In genomic region chr9:86360536-86360935, GRCm38 (mm10) we compare ENCODE assay signal across 10 mouse cellular contexts.
DNase-seq lines count a peak whose midpoint lies in the region; ATAC-seq and TF ChIP-seq lines count a peak whose summit lies in the region.
"Had no signal": no experiment of that assay in that cellular context is flagged by ENCODE, and none has a peak within 500 bp of the region (broad histone marks: within the 10 kb centered on the region; RNA-seq: fewer than 3 reads in every experiment).

No protein-coding gene starts in this region.

- no peak overlapping the region for H3K27ac ChIP-seq in stomach, postnatal 0 days (replicated peaks)
- H3K27ac ChIP-seq in heart, embryonic 10.5 days = no peak overlapping the region
- H3K27ac ChIP-seq: liver, embryonic 15.5 days had no signal

- WGBS in stomach, postnatal 0 days = 46% methylated on average over 9 of the region's 9 CpGs
- WGBS in heart, embryonic 10.5 days = 75% methylated on average over 9 of the region's 9 CpGs

- no peaks in the 10 kb centered on the region for H3K27me3 ChIP-seq in stomach, postnatal 0 days (ENCODE audit: control insufficient read depth, insufficient read depth, low read length)
- H3K27me3 ChIP-seq in heart, embryonic 10.5 days (ENCODE audit: insufficient read depth, poor library complexity, severe bottlenecking) = no peaks in the 10 kb centered on the region
- H3K27me3 ChIP-seq: liver, embryonic 15.5 days had no signal

- peak; percentile 51; the same call in 1 of the 2 replicates for ATAC-seq in stomach, postnatal 0 days (ENCODE audit: low FRiP score, low TSS enrichment)

- no peak for TF ChIP-seq EP300 in stomach, postnatal 0 days (optimal IDR thresholded peaks at IDR 0.05)

- no peaks in the 10 kb centered on the region for H3K36me3 ChIP-seq in stomach, postnatal 0 days (ENCODE audit: control insufficient read depth, insufficient read depth, low read length)
- H3K36me3 ChIP-seq in heart, embryonic 10.5 days = no peaks in the 10 kb centered on the region
- H3K36me3 ChIP-seq: liver, embryonic 15.5 days had no signal

- no peaks in the 10 kb centered on the region for H3K9me3 ChIP-seq in stomach, postnatal 0 days (ENCODE audit: control insufficient read depth, low read length)
- no peaks in the 10 kb centered on the region for H3K9me3 ChIP-seq in heart, embryonic 10.5 days
- H3K9me3 ChIP-seq: liver, embryonic 15.5 days had no signal

- H3K4me2 ChIP-seq in stomach, postnatal 0 days (replicated peaks; ENCODE audit: low read depth) = no peak overlapping the region
- H3K4me2 ChIP-seq: liver, embryonic 15.5 days had no signal

- TF ChIP-seq CTCF in stomach, postnatal 0 days (IDR thresholded peaks at IDR 0.05; ENCODE audit: low read depth) = no peak

- no peaks in the 10 kb centered on the region for H3K4me1 ChIP-seq in stomach, postnatal 0 days (replicated peaks; ENCODE audit: control insufficient read depth, insufficient read depth)
- no peaks in the 10 kb centered on the region for H3K4me1 ChIP-seq in heart, embryonic 10.5 days
- H3K4me1 ChIP-seq: liver, embryonic 15.5 days had no signal

- no peak overlapping the region for H3K9ac ChIP-seq in stomach, postnatal 0 days (ENCODE audit: low read length)
- H3K9ac ChIP-seq: liver, embryonic 15.5 days had no signal

- peak; percentile 3 for DNase-seq in embryo, embryonic 10.5 days (ENCODE audit: low spot score)
- no peak for DNase-seq in embryo, embryonic 10 days (ENCODE audit: low spot score)
- DNase-seq in lung, postnatal 10 days = peak; percentile 10
- no peak for DNase-seq in lung, adult 18-20 months
- peak; percentile 76 for DNase-seq in gonadal fat pad, adult 2 months (ENCODE audit: low read depth)
- DNase-seq in stomach, postnatal 0 days (ENCODE audit: low spot score) = peak; percentile 60
- DNase-seq in left cerebral cortex, postnatal 36 days (ENCODE audit: low spot score in 2 of 2) = no peak
- no peak for DNase-seq in heart, embryonic 10.5 days (ENCODE audit: low spot score)
- DNase-seq: thymus, adult 18-20 months had no signal

- intact Hi-C loops in left cerebral cortex, postnatal 36 days (cut with DNase I) = no loop called here

- H3K4me3 ChIP-seq in stomach, postnatal 0 days (ENCODE audit: low read depth, low read length) = no peak overlapping the region
- H3K4me3 ChIP-seq in heart, embryonic 10.5 days = no peak overlapping the region
- H3K4me3 ChIP-seq: liver, embryonic 15.5 days had no signal

Comparison
In these comparisons a context has a peak if more than half of its experiments do, and no peak if none do; other contexts are left out.
1. DNase-seq: peak in embryo, embryonic 10.5 days (single experiment), lung, postnatal 10 days (single experiment), gonadal fat pad, adult 2 months (single experiment) and stomach, postnatal 0 days (single experiment); none in embryo, embryonic 10 days (single experiment), lung, adult 18-20 months (0 of 2), left cerebral cortex, postnatal 36 days (0 of 2) and heart, embryonic 10.5 days (single experiment).